Mouse (Mus musculus): ENCODE measurements around the gene Hdac7. TPM values are rescaled to one million over a fixed set of nuclear protein-coding genes. Genes with fewer than 3 reads are reported as not detected.
A peak's percentile ranks its signal among the peaks of the same experiment; 100 is the strongest.

Hdac7 gene
- polyA plus RNA-seq, 1 experiment, result 57.5 TPM

GRCm38 (mm10) chr15:97795559-97796235 lies 48.6 kb downstream of the Hdac7 start:
- DNase-seq (ENCODE audit: extremely low spot score in 1 of 2, low spot score in 1 of 2), result no peak

- no peak for DNase-seq (ENCODE audit: extremely low spot score in 1 of 2, low spot score in 1 of 2)
Observed at GRCm38 (mm10) chr15:97794268-97794667, 50.0 kb downstream of the Hdac7 start.

GRCm38 (mm10) chr15:97793386-97794153 lies 50.7 kb downstream of the Hdac7 start:
- no peak for DNase-seq (ENCODE audit: extremely low spot score in 1 of 2, low spot score in 1 of 2)

- no peak for DNase-seq (ENCODE audit: extremely low spot score in 1 of 2, low spot score in 1 of 2)
Observed at GRCm38 (mm10) chr15:97791126-97791700, 53.1 kb downstream of the Hdac7 start.

- peak in 1 of 2 experiments; percentile 72 for DNase-seq (ENCODE audit: extremely low spot score in 1 of 2, low spot score in 1 of 2)
Observed at GRCm38 (mm10) chr15:97789761-97790505, 54.4 kb downstream of the Hdac7 start.

- DNase-seq (ENCODE audit: extremely low spot score in 1 of 2, low spot score in 1 of 2), result peak in 1 of 2 experiments; percentile 75
Observed at GRCm38 (mm10) chr15:97788821-97789220, 55.5 kb downstream of the Hdac7 start.

- no peak for DNase-seq (ENCODE audit: extremely low spot score in 1 of 2, low spot score in 1 of 2)
Observed at GRCm38 (mm10) chr15:97787799-97788667, 56.3 kb downstream of the Hdac7 start.

- DNase-seq (ENCODE audit: extremely low spot score in 1 of 2, low spot score in 1 of 2), result no peak
Observed at GRCm38 (mm10) chr15:97787148-97787798, 57.0 kb downstream of the Hdac7 start.

- DNase-seq (ENCODE audit: extremely low spot score in 1 of 2, low spot score in 1 of 2), result no peak
Observed at GRCm38 (mm10) chr15:97786412-97787112, 57.7 kb downstream of the Hdac7 start.

GRCm38 (mm10) chr15:97785731-97786411 lies 58.4 kb downstream of the Hdac7 start:
- no peak for DNase-seq (ENCODE audit: extremely low spot score in 1 of 2, low spot score in 1 of 2)

- no peak for DNase-seq (ENCODE audit: extremely low spot score in 1 of 2, low spot score in 1 of 2)
Observed at GRCm38 (mm10) chr15:97784561-97785161, 59.6 kb downstream of the Hdac7 start.

GRCm38 (mm10) chr15:97784092-97784559 lies 60.2 kb downstream of the Hdac7 start:
- DNase-seq (ENCODE audit: extremely low spot score in 1 of 2, low spot score in 1 of 2), result peak in 1 of 2 experiments; percentile 87

- DNase-seq (ENCODE audit: extremely low spot score in 1 of 2, low spot score in 1 of 2), result peak in 1 of 2 experiments; percentile 68
Observed at GRCm38 (mm10) chr15:97782749-97783105, 61.6 kb downstream of the Hdac7 start.

GRCm38 (mm10) chr15:97781961-97782748 lies 62.1 kb downstream of the Hdac7 start:
- DNase-seq (ENCODE audit: extremely low spot score in 1 of 2, low spot score in 1 of 2), result no peak

GRCm38 (mm10) chr15:97780611-97781031 lies 63.7 kb downstream of the Hdac7 start:
- no peak for DNase-seq (ENCODE audit: extremely low spot score in 1 of 2, low spot score in 1 of 2)

- DNase-seq (ENCODE audit: extremely low spot score in 1 of 2, low spot score in 1 of 2), result no peak
Observed at GRCm38 (mm10) chr15:97779576-97779975, 64.7 kb downstream of the Hdac7 start.

Data from frontal cortex, adult 2 months (tissue).